Mouse (Mus musculus) liver, embryonic 14.5 days (tissue): ENCODE data around the gene Eef1g. TPM values are rescaled to one million over a fixed set of nuclear protein-coding genes. Genes with fewer than 3 reads are reported as not detected.
A peak's percentile ranks its signal among the peaks of the same experiment; 100 is the strongest.

Experiments used
- ATAC-seq: fragments of 200-750 bp; cut with Nextera tagmentation; 2 replicates; pipeline ENCODE4 v1.8.0; 2017; ENCODE audit warnings: moderate number of reproducible peaks, mild to moderate bottlenecking, moderate library complexity; ENCODE audit not compliant: insufficient read depth
- DNase-seq, 3 experiments: peaks; one replicate each; pipeline ENCODE4 v3.0.0-alpha.2; 2012 to 2013; ENCODE audit warnings: low read depth in 3 of 3, low spot score in 3 of 3
- H3K27ac ChIP-seq: fragments of 300-500 bp; sonication (generic); 2 replicates; pipeline ENCODE4 v1.5.1; 2014; ENCODE audit warnings: moderate library complexity, mild to moderate bottlenecking, control low read depth, inconsistent platforms
- H3K27me3 ChIP-seq: fragments of 300-500 bp; sonication (generic); 2 replicates; pipeline ENCODE4 v1.6.1; 2014; ENCODE audit warnings: mild to moderate bottlenecking, low read length, moderate library complexity; ENCODE audit not compliant: control insufficient read depth, insufficient read depth
- H3K36me3 ChIP-seq: fragments of 300-500 bp; sonication (generic); replicated peaks from 2 replicates; pipeline ENCODE4 v1.6.1; 2014; ENCODE audit warnings: low read depth; ENCODE audit not compliant: control insufficient read depth, insufficient read depth
- H3K4me1 ChIP-seq, 2 experiments: fragments of 200-500 bp in 1 of 2; fragments of 300-500 bp in 1 of 2; sonication (generic) in 1 of 2; replicated peaks; 2 replicates each; pipeline ENCODE4 v1.6.1; 2012 to 2014; ENCODE audit warnings: antibody characterized with exemption in 1 of 2, inconsistent platforms in 1 of 2, low read length in 1 of 2; ENCODE audit not compliant: control insufficient read depth in 2 of 2, insufficient read depth in 2 of 2
- H3K4me2 ChIP-seq: fragments of 300-500 bp; sonication (generic); 2 replicates; pipeline ENCODE4 v1.6.1; 2014; ENCODE audit warnings: low read depth, mild to moderate bottlenecking, control low read depth, moderate library complexity
- H3K4me3 ChIP-seq, 2 experiments: fragments of 200-500 bp in 1 of 2; fragments of 300-500 bp in 1 of 2; sonication (generic) in 1 of 2; 2 replicates each; pipeline ENCODE4 v1.5.1; 2012 to 2014; ENCODE audit warnings: low read depth in 2 of 2, low read length in 2 of 2, mild to moderate bottlenecking in 2 of 2, control low read depth in 1 of 2, inconsistent platforms in 1 of 2, moderate library complexity in 1 of 2; ENCODE audit not compliant: insufficient read depth in 1 of 2
- H3K9ac ChIP-seq: fragments of 300-500 bp; sonication (generic); replicated peaks from 2 replicates; pipeline ENCODE4 v1.6.1; 2014; ENCODE audit warnings: mild to moderate bottlenecking, control low read depth, moderate library complexity
- H3K9me3 ChIP-seq: fragments of 300-500 bp; sonication (generic); 2 replicates; pipeline ENCODE4 v1.6.1; 2016; ENCODE audit warnings: low read length, mixed read lengths; ENCODE audit not compliant: control insufficient read depth
- CTCF ChIP-seq: IDR thresholded peaks from 2 replicates; pipeline ENCODE4 v1.5.1; 2016; ENCODE audit warnings: antibody characterized with exemption, low read depth, control low read depth
- EP300 ChIP-seq: IDR thresholded peaks from 2 replicates; pipeline ENCODE4 v1.6.1; 2016; ENCODE audit warnings: antibody characterized with exemption, low read depth
- WGBS: fragments of 180-500 bp; shearing (Covaris S2); extraction: QIAGEN DNeasy Blood & Tissue Kit; methylation state at CpG from one replicate; pipeline ENCODE4 v1.1.7; 2014; ENCODE audit not compliant: insufficient replicate concordance; 5-methylcytosine and 5-hydroxymethylcytosine counted together
- polyA plus RNA-seq, 2 experiments: library from polyadenylated mRNA; depleted of rRNA in 1 of 2; stranded (reverse) in 1 of 2; unstranded in 1 of 2; fragments of >200 nt; fragmentation: Nextera tagmentation in 1 of 2; extraction: Ambion mirVana in 1 of 2; gene quantifications; 2 replicates each; pipeline versions ENCODE4 v1.2.1 to v1.2.3; 2012 to 2014

The Eef1g gene
- polyA plus RNA-seq, 2 experiments, result 178 to 183 TPM

DNA sequence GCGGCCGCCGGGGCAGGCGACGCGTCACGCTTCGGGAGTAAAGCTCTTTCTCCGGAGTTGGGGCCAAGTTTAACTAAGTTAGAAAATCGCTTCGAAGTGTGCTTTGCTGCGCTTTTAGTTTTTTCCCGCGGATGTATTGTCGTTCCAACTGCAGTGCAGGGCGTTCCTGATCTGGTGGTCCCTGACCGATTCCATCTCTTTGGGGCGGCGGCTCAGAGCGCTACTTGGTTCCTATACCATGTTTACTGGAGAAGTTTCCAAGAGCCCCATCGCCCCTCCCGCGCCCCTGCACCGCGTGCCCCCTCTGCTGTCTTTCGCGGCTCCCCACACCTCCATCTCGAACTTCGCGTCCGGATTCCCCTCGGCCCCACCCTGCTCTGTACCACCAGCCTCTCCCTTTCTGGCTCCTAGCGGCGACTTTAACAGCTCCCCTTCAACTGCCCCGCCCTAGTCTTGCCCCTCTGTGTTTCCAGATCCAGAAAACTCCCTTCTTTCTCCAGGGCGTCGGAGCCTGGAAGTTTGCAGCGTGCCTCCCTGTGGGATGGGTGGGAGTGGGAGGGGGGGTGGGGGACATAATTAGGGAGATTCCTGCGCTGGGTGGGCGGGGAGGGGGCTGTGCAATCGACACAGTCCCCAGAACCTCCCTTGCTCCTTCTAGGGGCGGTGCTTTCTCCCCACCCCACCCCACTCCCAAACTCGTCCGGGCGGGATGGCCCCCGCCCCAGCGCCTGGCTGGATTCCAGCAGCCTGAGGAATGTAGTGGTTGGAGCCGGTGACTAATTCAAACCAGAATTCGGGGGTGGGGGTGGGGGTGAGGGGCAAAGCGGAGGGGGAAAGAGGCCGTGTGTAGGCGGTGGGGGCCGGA lies 23.0 kb downstream of the Eef1g start:
- DNase-seq, result no peak

GRCm38 (mm10) chr19:8990432-8991102 lies 23.7 kb downstream of the Eef1g start:
- DNase-seq, result no peak
- H3K27me3 ChIP-seq, result peaks cover 29% of the 10 kb centered on the region
- H3K4me3 ChIP-seq, result peak overlapping the region; percentile 49 to 57
- peaks cover 0 to 8% of the 10 kb centered on the region in 2 experiments; a peak in 3 of 4 replicates for H3K4me1 ChIP-seq
- ATAC-seq, result peak; percentile 18; the same call in 1 of the 2 replicates
- H3K4me2 ChIP-seq, result peak overlapping the region; percentile 73
- H3K27ac ChIP-seq, result no peak overlapping the region
- no peak overlapping the region for H3K9ac ChIP-seq
- H3K9me3 ChIP-seq, result no peaks in the 10 kb centered on the region
- no peak for TF ChIP-seq EP300
- no peak for TF ChIP-seq CTCF
- H3K36me3 ChIP-seq, result no peaks in the 10 kb centered on the region
- WGBS, result 24% methylated on average over 15 of the region's 15 CpGs

More for the DNA sequence above, 23.0 kb downstream of the Eef1g start:
- TF ChIP-seq CTCF (peak; percentile 32; the same call in 1 of the 2 replicates), EP300 (no peak)
- peaks cover 0 to 8% of the 10 kb centered on the region in 2 experiments; a peak in 3 of 4 replicates for H3K4me1 ChIP-seq
- under 1% methylated on average over 53 of the region's 53 CpGs for WGBS
- H3K9me3 ChIP-seq, result no peaks in the 10 kb centered on the region
- ATAC-seq, result 0 out of 2 replicates have a peak, but pooled peaks have one; percentile 13
- H3K36me3 ChIP-seq, result no peaks in the 10 kb centered on the region
- H3K27me3 ChIP-seq, result peaks cover 29% of the 10 kb centered on the region
- peak overlapping the region; percentile 49 to 57 for H3K4me3 ChIP-seq
- peak overlapping the region; percentile 73 for H3K4me2 ChIP-seq
- H3K9ac ChIP-seq, result peak overlapping the region; percentile 45
- no peak overlapping the region for H3K27ac ChIP-seq

- no peak overlapping the region for H3K4me2 ChIP-seq
Observed at GRCm38 (mm10) chr19:8991245-8991870, 24.5 kb downstream of the Eef1g start.

GRCm38 (mm10) chr19:8991871-8992735 lies 25.3 kb downstream of the Eef1g start:
- Histone ChIP-seq H3K27me3 (peaks cover 29% of the 10 kb centered on the region), H3K9me3 (no peaks in the 10 kb centered on the region), H3K9ac (no peak overlapping the region), H3K4me1 (peaks cover 0 to 6% of the 10 kb centered on the region in 2 experiments; a peak in 3 of 4 replicates), H3K4me3 (no peak overlapping the region), H3K36me3 (no peaks in the 10 kb centered on the region), H3K27ac (no peak overlapping the region), H3K4me2 (no peak overlapping the region)
- ATAC-seq (no peak), DNase-seq (no peak)
- WGBS, result 64% methylated on average over 13 of the region's 13 CpGs
- TF ChIP-seq CTCF, result no peak

More at GRCm38 (mm10) chr19:8991245-8991870, 24.5 kb downstream of the Eef1g start:
- Histone ChIP-seq H3K4me1 (peaks cover 0 to 5% of the 10 kb centered on the region in 2 experiments; a peak in 3 of 4 replicates), H3K4me3 (no peak overlapping the region), H3K9ac (no peak overlapping the region), H3K27ac (no peak overlapping the region), H3K9me3 (no peaks in the 10 kb centered on the region), H3K27me3 (peaks cover 29% of the 10 kb centered on the region), H3K36me3 (no peaks in the 10 kb centered on the region)
- DNase-seq, result no peak
- WGBS, result 58% methylated on average over 4 of the region's 4 CpGs
- no peak for TF ChIP-seq CTCF
- no peak for ATAC-seq
